Mouse (Mus musculus): Measurements from ENCODE around the gene Relch.

Gene Relch

DNA sequence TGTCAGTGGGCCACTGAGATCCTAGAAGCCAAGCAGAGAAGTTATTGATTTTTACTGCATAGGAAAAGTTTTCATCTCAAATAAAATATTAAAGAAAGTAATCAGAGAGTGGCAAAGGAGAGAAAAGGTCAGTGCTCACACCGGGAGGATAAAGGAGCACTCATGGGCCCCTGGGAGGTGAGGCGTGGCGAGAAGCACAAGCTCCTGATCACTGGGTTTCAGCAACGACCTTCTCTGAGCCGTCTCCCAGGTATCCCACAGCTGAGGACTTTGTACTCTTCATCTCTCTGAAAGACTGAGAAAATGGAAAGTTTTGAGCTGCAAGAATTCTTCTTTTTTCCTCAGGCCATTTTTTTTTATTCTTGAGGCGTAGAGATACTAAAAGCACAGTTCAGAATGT lies 131.0 kb downstream of the Relch start:
- DNase-seq (ENCODE audit: inconsistent ontology term) = no peak

GRCm38 (mm10) chr1:105795705-105796104 lies 132.0 kb downstream of the Relch start:
- DNase-seq (ENCODE audit: inconsistent ontology term) = no peak

DNA sequence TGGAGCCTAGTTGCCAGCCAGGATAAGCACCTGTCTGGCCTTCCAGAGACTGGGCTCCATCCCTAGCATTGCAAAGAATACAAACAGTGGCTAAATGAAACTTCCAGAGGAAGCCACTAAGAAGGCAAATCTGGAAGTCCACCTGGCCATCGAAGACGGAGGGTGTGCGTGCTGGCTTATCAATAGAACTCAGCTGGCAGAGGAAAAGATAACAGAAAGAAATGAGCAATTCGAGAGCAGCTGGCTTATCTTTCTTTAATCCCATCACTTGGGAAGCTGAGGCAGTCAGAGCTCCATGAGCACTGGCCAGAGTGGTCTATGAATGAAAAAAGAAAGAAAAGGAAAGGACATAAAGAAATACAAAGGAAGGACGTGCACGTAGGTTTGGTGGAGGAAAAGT lies 136.9 kb downstream of the Relch start:
- DNase-seq (ENCODE audit: inconsistent ontology term) = no peak

DNA sequence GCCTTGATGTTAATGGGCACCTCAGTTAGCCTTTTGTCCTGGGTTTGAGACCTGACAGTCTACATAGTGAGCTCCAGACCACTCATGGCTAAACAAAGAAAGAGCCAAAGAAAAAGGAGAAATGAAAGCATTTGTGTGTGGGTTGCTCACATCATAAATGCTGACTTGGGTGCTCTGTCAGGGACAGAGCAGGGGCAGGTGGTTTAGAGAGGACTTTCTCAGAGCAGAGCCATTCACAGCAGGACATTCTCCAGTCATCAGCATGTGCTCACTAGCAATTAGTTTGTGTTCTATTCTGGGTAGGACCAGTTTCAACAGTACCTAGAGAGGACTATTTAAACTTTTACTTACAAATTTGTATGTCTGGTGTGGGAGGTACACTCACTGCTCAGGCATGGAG lies 137.6 kb downstream of the Relch start:
- DNase-seq (ENCODE audit: inconsistent ontology term) = no peak

DNA sequence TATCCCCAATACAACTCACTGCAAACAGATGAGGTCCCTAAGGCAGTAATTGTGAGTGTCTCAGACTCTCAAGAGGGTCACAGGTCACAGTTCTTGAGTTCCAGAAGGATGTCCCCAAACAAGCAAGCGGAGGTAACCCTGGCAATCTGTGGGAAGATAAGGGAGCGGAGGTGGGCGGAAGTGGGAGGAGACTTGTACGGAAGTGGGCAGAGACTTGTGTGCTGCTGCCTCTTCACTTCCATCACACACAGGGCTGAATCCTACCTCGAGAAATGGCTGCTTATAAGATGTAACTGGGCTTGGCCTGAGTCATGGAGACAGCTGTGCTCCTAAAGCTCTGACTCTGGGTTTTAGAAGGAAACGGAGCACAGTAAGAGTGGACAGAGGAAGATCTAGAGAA lies 139.3 kb downstream of the Relch start:
- DNase-seq (ENCODE audit: inconsistent ontology term) = no peak

- no peak for DNase-seq (ENCODE audit: inconsistent ontology term)
These were observed 140.6 kb downstream of the Relch start for GRCm38 (mm10) chr1:105804285-105804684.
